Mouse (Mus musculus): ENCODE results near the gene Slc25a25. TPM values are rescaled to one million over a fixed set of nuclear protein-coding genes. Genes with fewer than 3 reads are reported as not detected.

The Slc25a25 gene
- polyA plus RNA-seq, 1 experiment from 2014 or later, result 21.9 TPM

- ATAC-seq (ENCODE audit: low FRiP score, low TSS enrichment), result peak; percentile 93
- H3K4me3 ChIP-seq (ENCODE audit: low read length), result peak overlapping the region; percentile 49
- H3K4me2 ChIP-seq (replicated peaks; ENCODE audit: low read depth, low read length), result peak overlapping the region; percentile 68
- no peaks in the 10 kb centered on the region for H3K27me3 ChIP-seq (ENCODE audit: insufficient read depth, low read length)
- H3K9ac ChIP-seq (replicated peaks; ENCODE audit: low read length), result peak overlapping the region; percentile 61
- WGBS, result under 1% methylated on average over 14 of the region's 14 CpGs
- H3K9me3 ChIP-seq (ENCODE audit: low read length), result no peaks in the 10 kb centered on the region
- H3K4me1 ChIP-seq (ENCODE audit: insufficient read depth, low read length), result peaks cover 49% of the 10 kb centered on the region
- H3K36me3 ChIP-seq (ENCODE audit: insufficient read depth, low read length), result peaks cover 14% of the 10 kb centered on the region
- peak overlapping the region; percentile 94 for H3K27ac ChIP-seq (ENCODE audit: low read length)
Observed at GRCm38 (mm10) chr2:32423481-32424331, 27.5 kb downstream of the Slc25a25 start.

- Histone ChIP-seq H3K27me3 (ENCODE audit: insufficient read depth, low read length) (no peaks in the 10 kb centered on the region), H3K4me3 (ENCODE audit: low read length) (no peak overlapping the region), H3K36me3 (ENCODE audit: insufficient read depth, low read length) (peaks cover 28% of the 10 kb centered on the region), H3K9me3 (ENCODE audit: low read length) (no peaks in the 10 kb centered on the region), H3K9ac (replicated peaks; ENCODE audit: low read length) (0 out of 2 replicates have a peak overlapping the region, but pooled peaks have one; percentile 14), H3K4me2 (replicated peaks; ENCODE audit: low read depth, low read length) (no peak overlapping the region), H3K27ac (ENCODE audit: low read length) (no peak overlapping the region), H3K4me1 (ENCODE audit: insufficient read depth, low read length) (peaks cover 42% of the 10 kb centered on the region)
- 91% methylated on average over 6 of the region's 6 CpGs for WGBS
- no peak for ATAC-seq (ENCODE audit: low FRiP score, low TSS enrichment)
Observed at GRCm38 (mm10) chr2:32421851-32422251, 29.4 kb downstream of the Slc25a25 start.

GRCm38 (mm10) chr2:32420647-32421046, 30.6 kb downstream of the Slc25a25 start:
- H3K4me1 ChIP-seq (ENCODE audit: insufficient read depth, low read length), result peaks cover 42% of the 10 kb centered on the region
- H3K4me3 ChIP-seq (ENCODE audit: low read length), result no peak overlapping the region
- no peak overlapping the region for H3K4me2 ChIP-seq (replicated peaks; ENCODE audit: low read depth, low read length)
- no peaks in the 10 kb centered on the region for H3K27me3 ChIP-seq (ENCODE audit: insufficient read depth, low read length)
- H3K9ac ChIP-seq (replicated peaks; ENCODE audit: low read length), result no peak overlapping the region
- H3K27ac ChIP-seq (ENCODE audit: low read length), result no peak overlapping the region
- no peak for ATAC-seq (ENCODE audit: low FRiP score, low TSS enrichment)
- H3K36me3 ChIP-seq (ENCODE audit: insufficient read depth, low read length), result peaks cover 40% of the 10 kb centered on the region
- 86% methylated on average over 6 of the region's 6 CpGs for WGBS
- no peaks in the 10 kb centered on the region for H3K9me3 ChIP-seq (ENCODE audit: low read length)

- 86% methylated on average over 12 of the region's 12 CpGs for WGBS
- ATAC-seq (ENCODE audit: low FRiP score, low TSS enrichment), result no peak
Observed at GRCm38 (mm10) chr2:32420066-32420608, 31.1 kb downstream of the Slc25a25 start.

GRCm38 (mm10) chr2:32419359-32419758, 31.9 kb downstream of the Slc25a25 start:
- Histone ChIP-seq H3K36me3 (ENCODE audit: insufficient read depth, low read length) (peaks cover 51% of the 10 kb centered on the region), H3K4me3 (ENCODE audit: low read length) (no peak overlapping the region), H3K4me1 (ENCODE audit: insufficient read depth, low read length) (peaks cover 31% of the 10 kb centered on the region), H3K27ac (ENCODE audit: low read length) (peak overlapping the region; percentile 69), H3K4me2 (replicated peaks; ENCODE audit: low read depth, low read length) (no peak overlapping the region), H3K9ac (replicated peaks; ENCODE audit: low read length) (no peak overlapping the region), H3K9me3 (ENCODE audit: low read length) (no peaks in the 10 kb centered on the region), H3K27me3 (ENCODE audit: insufficient read depth, low read length) (no peaks in the 10 kb centered on the region)
- ATAC-seq (ENCODE audit: low FRiP score, low TSS enrichment), result no peak
- WGBS, result 82% methylated on average over 3 of the region's 3 CpGs

More at GRCm38 (mm10) chr2:32420066-32420608, 31.1 kb downstream of the Slc25a25 start:
- no peak overlapping the region for H3K4me3 ChIP-seq (ENCODE audit: low read length)
- H3K27ac ChIP-seq (ENCODE audit: low read length), result no peak overlapping the region; the same call in 1 of the 2 replicates
- H3K27me3 ChIP-seq (ENCODE audit: insufficient read depth, low read length), result no peaks in the 10 kb centered on the region
- no peaks in the 10 kb centered on the region for H3K9me3 ChIP-seq (ENCODE audit: low read length)
- no peak overlapping the region for H3K9ac ChIP-seq (replicated peaks; ENCODE audit: low read length)
- no peak overlapping the region for H3K4me2 ChIP-seq (replicated peaks; ENCODE audit: low read depth, low read length)
- H3K4me1 ChIP-seq (ENCODE audit: insufficient read depth, low read length), result peaks cover 39% of the 10 kb centered on the region
- peaks cover 44% of the 10 kb centered on the region for H3K36me3 ChIP-seq (ENCODE audit: insufficient read depth, low read length)

- Histone ChIP-seq H3K36me3 (ENCODE audit: insufficient read depth, low read length) (peaks cover 51% of the 10 kb centered on the region), H3K9me3 (ENCODE audit: low read length) (no peaks in the 10 kb centered on the region), H3K9ac (replicated peaks; ENCODE audit: low read length) (no peak overlapping the region), H3K4me1 (ENCODE audit: insufficient read depth, low read length) (peaks cover 26% of the 10 kb centered on the region), H3K27me3 (ENCODE audit: insufficient read depth, low read length) (no peaks in the 10 kb centered on the region), H3K27ac (ENCODE audit: low read length) (peak overlapping the region; percentile 69), H3K4me3 (ENCODE audit: low read length) (no peak overlapping the region), H3K4me2 (replicated peaks; ENCODE audit: low read depth, low read length) (no peak overlapping the region)
- ATAC-seq (ENCODE audit: low FRiP score, low TSS enrichment), result no peak
- WGBS, result 50% methylated on average over 12 of the region's 12 CpGs
Observed at GRCm38 (mm10) chr2:32418430-32419151, 32.7 kb downstream of the Slc25a25 start.

GRCm38 (mm10) chr2:32417486-32417885, 33.8 kb downstream of the Slc25a25 start:
- ATAC-seq (ENCODE audit: low FRiP score, low TSS enrichment), result no peak
- H3K4me2 ChIP-seq (replicated peaks; ENCODE audit: low read depth, low read length), result no peak overlapping the region
- no peak overlapping the region for H3K9ac ChIP-seq (replicated peaks; ENCODE audit: low read length)
- WGBS, result 56% methylated on average over 8 of the region's 8 CpGs
- H3K36me3 ChIP-seq (ENCODE audit: insufficient read depth, low read length), result peaks cover 51% of the 10 kb centered on the region
- peaks cover 16% of the 10 kb centered on the region for H3K4me1 ChIP-seq (ENCODE audit: insufficient read depth, low read length)
- no peaks in the 10 kb centered on the region for H3K9me3 ChIP-seq (ENCODE audit: low read length)
- no peak overlapping the region for H3K27ac ChIP-seq (ENCODE audit: low read length)
- no peaks in the 10 kb centered on the region for H3K27me3 ChIP-seq (ENCODE audit: insufficient read depth, low read length)
- no peak overlapping the region for H3K4me3 ChIP-seq (ENCODE audit: low read length)

GRCm38 (mm10) chr2:32416556-32416955, 34.7 kb downstream of the Slc25a25 start:
- no peak overlapping the region for H3K4me2 ChIP-seq (replicated peaks; ENCODE audit: low read depth, low read length)
- H3K4me3 ChIP-seq (ENCODE audit: low read length), result no peak overlapping the region
- H3K9ac ChIP-seq (replicated peaks; ENCODE audit: low read length), result no peak overlapping the region
- WGBS, result 61% methylated on average over 2 of the region's 2 CpGs
- no peaks in the 10 kb centered on the region for H3K9me3 ChIP-seq (ENCODE audit: low read length)
- H3K27ac ChIP-seq (ENCODE audit: low read length), result no peak overlapping the region
- H3K36me3 ChIP-seq (ENCODE audit: insufficient read depth, low read length), result peaks cover 51% of the 10 kb centered on the region
- ATAC-seq (ENCODE audit: low FRiP score, low TSS enrichment), result no peak
- H3K4me1 ChIP-seq (ENCODE audit: insufficient read depth, low read length), result peaks cover 16% of the 10 kb centered on the region
- H3K27me3 ChIP-seq (ENCODE audit: insufficient read depth, low read length), result no peaks in the 10 kb centered on the region

GRCm38 (mm10) chr2:32415801-32416200, 35.4 kb downstream of the Slc25a25 start:
- Histone ChIP-seq H3K9ac (replicated peaks; ENCODE audit: low read length) (no peak overlapping the region), H3K4me3 (ENCODE audit: low read length) (no peak overlapping the region), H3K9me3 (ENCODE audit: low read length) (no peaks in the 10 kb centered on the region), H3K27me3 (ENCODE audit: insufficient read depth, low read length) (no peaks in the 10 kb centered on the region), H3K4me1 (ENCODE audit: insufficient read depth, low read length) (peaks cover 16% of the 10 kb centered on the region), H3K4me2 (replicated peaks; ENCODE audit: low read depth, low read length) (no peak overlapping the region), H3K36me3 (ENCODE audit: insufficient read depth, low read length) (peaks cover 51% of the 10 kb centered on the region), H3K27ac (ENCODE audit: low read length) (no peak overlapping the region)
- ATAC-seq (ENCODE audit: low FRiP score, low TSS enrichment), result no peak
- WGBS, result 94% methylated on average over 12 of the region's 12 CpGs
